In the genomic region with DNA sequence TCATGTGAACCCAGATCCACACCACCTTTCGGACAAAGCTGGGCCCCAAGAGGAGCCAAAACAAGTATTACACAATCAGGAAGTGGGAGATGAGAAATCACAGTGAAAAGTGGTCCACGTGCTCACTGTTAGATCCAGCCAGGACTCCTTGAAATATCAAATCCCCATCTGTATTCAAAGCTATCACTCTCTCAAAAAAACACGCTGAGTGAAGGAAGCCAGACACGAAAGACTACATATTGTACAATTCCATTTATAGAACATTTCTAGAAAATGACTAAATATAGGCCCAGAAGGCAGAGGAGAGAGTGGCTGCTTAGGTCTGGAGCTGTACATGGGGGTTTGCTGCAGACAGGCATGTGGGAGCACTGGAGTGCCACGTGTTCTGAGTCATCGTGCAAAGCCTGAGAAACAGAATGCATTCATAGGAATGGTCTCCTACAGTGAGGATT, we compare ENCODE assay signal across 12 mouse cellular contexts.
DNase-seq lines count a peak whose midpoint lies in the region.
"Had no signal": no experiment of that assay in that cellular context is flagged by ENCODE, and none has a peak within 500 bp of the region (broad histone marks: within the 10 kb centered on the region; RNA-seq: fewer than 3 reads in every experiment).

No protein-coding gene starts in this region.

- intact Hi-C loops in heart, postnatal 25 days (cut with DNase I) = no loop called here

- peak; percentile 19 for DNase-seq in heart, adult 8-10 months (ENCODE audit: low spot score)
- DNase-seq in heart, postnatal 25 days (ENCODE audit: low spot score) = no peak
- DNase-seq in right cerebral cortex, adult 2 months (ENCODE audit: low spot score in 2 of 2) = peak; percentile 69 to 72
- DNase-seq in right cerebral cortex, postnatal 14 days = no peak
- DNase-seq in lung, postnatal 25 days (ENCODE audit: low spot score) = peak; percentile 25
- no peak for DNase-seq in spleen, adult 12 weeks (ENCODE audit: low spot score)
- no peak for DNase-seq in cerebellum, adult 11-12 months
- DNase-seq: cerebellum, adult 8-10 months; gastrocnemius, postnatal 36 days; heart, postnatal 14 days; liver; thymus, adult 2 months had no signal

Comparison
In these comparisons a context has a peak if more than half of its experiments do, and no peak if none do; other contexts are left out.
1. DNase-seq: peak in heart, adult 8-10 months (single experiment), right cerebral cortex, adult 2 months (2 of 2) and lung, postnatal 25 days (single experiment); none in heart, postnatal 25 days (single experiment), right cerebral cortex, postnatal 14 days (single experiment), spleen, adult 12 weeks (single experiment) and cerebellum, adult 11-12 months (single experiment).